Comparison of ENCODE assay signal across 8 mouse cellular contexts in genomic region chr14:101729972-101730692, GRCm38 (mm10). TPM values are rescaled to one million over a fixed set of nuclear protein-coding genes. Genes with fewer than 3 reads are reported as not detected.
DNase-seq lines count a peak whose midpoint lies in the region; ATAC-seq and TF ChIP-seq lines count a peak whose summit lies in the region.

No protein-coding gene starts in this region.

- no peaks in the 10 kb centered on the region for H3K36me3 ChIP-seq in lung, embryonic 14.5 days (ENCODE audit: insufficient read depth)
- no peaks in the 10 kb centered on the region for H3K36me3 ChIP-seq in embryonic facial prominence, embryonic 13.5 days
- H3K36me3 ChIP-seq in hindbrain, embryonic 11.5 days (ENCODE audit: control insufficient read depth, insufficient read depth, low read length), result no peaks in the 10 kb centered on the region

- peak overlapping the region; percentile 64 for H3K4me3 ChIP-seq in lung, embryonic 14.5 days (ENCODE audit: low read depth, low read length)
- peak overlapping the region; percentile 72 for H3K4me3 ChIP-seq in embryonic facial prominence, embryonic 13.5 days
- H3K4me3 ChIP-seq in hindbrain, embryonic 11.5 days (ENCODE audit: low read depth, low read length), result peak overlapping the region; percentile 69

- peak; percentile 56 for ATAC-seq in lung, embryonic 14.5 days (ENCODE audit: insufficient read depth)
- peak; percentile 48; the same call in 1 of the 2 replicates for ATAC-seq in embryonic facial prominence, embryonic 13.5 days (ENCODE audit: insufficient number of reproducible peaks, insufficient read depth, low FRiP score, low TSS enrichment, low read depth)
- ATAC-seq in hindbrain, embryonic 11.5 days (ENCODE audit: low FRiP score), result peak; percentile 59; the same call in 1 of the 2 replicates
- peak; percentile 22; the same call in 1 of the 2 replicates for ATAC-seq in megakaryocyte progenitor cell, adult 5-6 weeks (replicated peaks; ENCODE audit: poor library complexity)

- TF ChIP-seq CTCF in lung, embryonic 14.5 days (IDR thresholded peaks at IDR 0.05; ENCODE audit: low read depth), result no peak

- H3K9me3 ChIP-seq in lung, embryonic 14.5 days (ENCODE audit: low read depth, low read length), result no peaks in the 10 kb centered on the region
- no peaks in the 10 kb centered on the region for H3K9me3 ChIP-seq in embryonic facial prominence, embryonic 13.5 days
- no peaks in the 10 kb centered on the region for H3K9me3 ChIP-seq in hindbrain, embryonic 11.5 days (ENCODE audit: control insufficient read depth, low read length)

- peak overlapping the region; percentile 69 for H3K9ac ChIP-seq in lung, embryonic 14.5 days
- H3K9ac ChIP-seq in embryonic facial prominence, embryonic 13.5 days, result peak overlapping the region; percentile 76
- peak overlapping the region; percentile 58 for H3K9ac ChIP-seq in hindbrain, embryonic 11.5 days (ENCODE audit: low read depth, low read length)

- peak overlapping the region; percentile 99 for H3K4me2 ChIP-seq in lung, embryonic 14.5 days
- H3K4me2 ChIP-seq in embryonic facial prominence, embryonic 13.5 days, result peak overlapping the region; percentile 98
- H3K4me2 ChIP-seq in hindbrain, embryonic 11.5 days (replicated peaks; ENCODE audit: low read depth, low read length), result peak overlapping the region; percentile 99

- H3K27ac ChIP-seq in lung, embryonic 14.5 days (ENCODE audit: low read depth), result no peak overlapping the region
- H3K27ac ChIP-seq in embryonic facial prominence, embryonic 13.5 days, result peak overlapping the region; percentile 68
- H3K27ac ChIP-seq in hindbrain, embryonic 11.5 days (ENCODE audit: low read depth, low read length), result no peak overlapping the region

- WGBS in lung, embryonic 14.5 days, result 1% methylated on average over 28 of the region's 28 CpGs
- under 1% methylated on average over 28 of the region's 28 CpGs for whole genome bisulfite sequencing in embryonic facial prominence, embryonic 13.5 days
- under 1% methylated on average over 28 of the region's 28 CpGs for WGBS in hindbrain, embryonic 11.5 days

- 0 out of 2 replicates have a peak, but pooled peaks cover 4% of the 10 kb centered on the region for H3K4me1 ChIP-seq in lung, embryonic 14.5 days (ENCODE audit: insufficient read depth)
- H3K4me1 ChIP-seq in embryonic facial prominence, embryonic 13.5 days, result peaks cover 24% of the 10 kb centered on the region
- peaks cover 2% of the 10 kb centered on the region; the same call in 1 of the 2 replicates for H3K4me1 ChIP-seq in hindbrain, embryonic 11.5 days (replicated peaks; ENCODE audit: control insufficient read depth, insufficient read depth, low read length)

- H3K27me3 ChIP-seq in lung, embryonic 14.5 days (ENCODE audit: insufficient read depth, low read length), result peaks cover 7% of the 10 kb centered on the region; the same call in 1 of the 2 replicates
- H3K27me3 ChIP-seq in embryonic facial prominence, embryonic 13.5 days, result peaks cover 18% of the 10 kb centered on the region
- H3K27me3 ChIP-seq in hindbrain, embryonic 11.5 days (ENCODE audit: control insufficient read depth, insufficient read depth, low read length), result peaks cover 26% of the 10 kb centered on the region

- DNase-seq in lung, embryonic 14.5 days, result no peak
- no peak for DNase-seq in lung, postnatal 14 days
- no peak for DNase-seq in hindbrain, embryonic 11.5 days (ENCODE audit: low spot score)
- DNase-seq in yolk sac, embryonic 10.5 days (ENCODE audit: low spot score), result no peak
- no peak for DNase-seq in layer of hippocampus, adult 18-20 months (ENCODE audit: low spot score in 2 of 2)
- no peak for DNase-seq in spleen, postnatal 14 days (ENCODE audit: low spot score in 2 of 2)

RNA-seq across cellular contexts. Expression of gene Lmo7, which starts 0.4 kb away (rescaled TPM):
- polyA plus RNA-seq in lung, embryonic 14.5 days (2014; fragmentation: Nextera tagmentation; extraction: Ambion mirVana), result 17.1 and 19.5 TPM in 2 replicates
- polyA plus RNA-seq in embryonic facial prominence, embryonic 13.5 days (2015; fragmentation: Nextera tagmentation; extraction: Ambion mirVana), result 19.5 and 23.2 TPM in 2 replicates
- 1.1 and 3.3 TPM in 2 replicates for polyA plus RNA-seq in hindbrain, embryonic 11.5 days (2014; fragmentation: Nextera tagmentation; extraction: Ambion mirVana)
- 0.44 TPM in 1 of 2 replicates, not detected in the other for total RNA-seq in megakaryocyte progenitor cell, adult 5-6 weeks (2015)
- 0.10 and 0.54 TPM in 2 replicates for total RNA-seq in megakaryocyte progenitor cell, adult 5-6 weeks (2017)
- 100 to 1,000 TPM; 116 to 132 TPM for total RNA-seq in layer of hippocampus, adult 18-20 months (2021)

RNA-seq across cellular contexts. Expression of gene Gm9922, which starts 0.5 kb away (rescaled TPM):
- 1.2 and 1.5 TPM in 2 replicates for polyA plus RNA-seq in lung, embryonic 14.5 days (2014; fragmentation: Nextera tagmentation; extraction: Ambion mirVana)
- polyA plus RNA-seq in embryonic facial prominence, embryonic 13.5 days (2015; fragmentation: Nextera tagmentation; extraction: Ambion mirVana), result 3.4 and 5.8 TPM in 2 replicates
- polyA plus RNA-seq in hindbrain, embryonic 11.5 days (2014; fragmentation: Nextera tagmentation; extraction: Ambion mirVana), result 0.67 TPM in 1 of 2 replicates, not detected in the other
- not detected in 2 replicates for total RNA-seq in megakaryocyte progenitor cell, adult 5-6 weeks (2015)
- total RNA-seq in megakaryocyte progenitor cell, adult 5-6 weeks (2017), result not detected in 2 replicates
- not detected for total RNA-seq in layer of hippocampus, adult 18-20 months (2021)
